Mouse (Mus musculus): ENCODE measurements at regions not wholly inside any gene's neighbourhood (a gene's known extent, or its start where the extent isn't known, plus 50 kb on each side); places are given as distances from the start of the nearest gene placed in this dataset.
A peak's percentile ranks its signal among the peaks of the same experiment; 100 is the strongest.

GRCm38 (mm10) chr13:90559481-90559880 is 345.7 kb downstream of the Atp6ap1l start:
- no peak for DNase-seq (ENCODE audit: low spot score)
- Histone ChIP-seq H3K4me1 (ENCODE audit: control insufficient read depth, insufficient read depth, low read length) (no peaks in the 10 kb centered on the region), H3K36me3 (ENCODE audit: control insufficient read depth, insufficient read depth, low read length) (no peaks in the 10 kb centered on the region), H3K9me3 (ENCODE audit: control insufficient read depth, low read length) (no peaks in the 10 kb centered on the region), H3K4me3 (replicated peaks; ENCODE audit: low read length) (no peak overlapping the region), H3K27ac (replicated peaks; ENCODE audit: low read depth, low read length) (no peak overlapping the region), H3K4me2 (replicated peaks; ENCODE audit: low read depth, low read length, severe bottlenecking) (no peak overlapping the region), H3K27me3 (ENCODE audit: control insufficient read depth, insufficient read depth, low read length) (no peaks in the 10 kb centered on the region), H3K9ac (ENCODE audit: low read depth, low read length, severe bottlenecking) (no peak overlapping the region)
- TF ChIP-seq POLR2A (IDR thresholded peaks at IDR 0.05; ENCODE audit: borderline replicate concordance, extremely low read depth, insufficient read depth, insufficient read length) = no peak
- no peak for ATAC-seq (ENCODE audit: low FRiP score, low read depth)
- WGBS = 88% methylated on average over 2 of the region's 2 CpGs

GRCm38 (mm10) chr13:90551166-90551565 is 354.0 kb downstream of the Atp6ap1l start:
- 79% methylated on average over 2 of the region's 2 CpGs for WGBS

GRCm38 (mm10) chr13:90546288-90547035 is 358.7 kb downstream of the Atp6ap1l start:
- Histone ChIP-seq H3K27me3 (ENCODE audit: control insufficient read depth, insufficient read depth, low read length) (no peaks in the 10 kb centered on the region), H3K9ac (ENCODE audit: low read depth, low read length, severe bottlenecking) (no peak overlapping the region), H3K36me3 (ENCODE audit: control insufficient read depth, insufficient read depth, low read length) (no peaks in the 10 kb centered on the region), H3K27ac (replicated peaks; ENCODE audit: low read depth, low read length) (no peak overlapping the region), H3K9me3 (ENCODE audit: control insufficient read depth, low read length) (no peaks in the 10 kb centered on the region), H3K4me2 (replicated peaks; ENCODE audit: low read depth, low read length, severe bottlenecking) (no peak overlapping the region), H3K4me3 (replicated peaks; ENCODE audit: low read length) (no peak overlapping the region), H3K4me1 (ENCODE audit: control insufficient read depth, insufficient read depth, low read length) (no peaks in the 10 kb centered on the region)
- 35% methylated on average over 1 of the region's 1 CpGs for WGBS
- TF ChIP-seq POLR2A (IDR thresholded peaks at IDR 0.05; ENCODE audit: borderline replicate concordance, extremely low read depth, insufficient read depth, insufficient read length) = no peak
- ATAC-seq (ENCODE audit: low FRiP score, low read depth) (peak; percentile 71), DNase-seq (ENCODE audit: low spot score) (peak; percentile 55)

More at GRCm38 (mm10) chr13:90551166-90551565, 354.0 kb downstream of the Atp6ap1l start:
- H3K4me2 ChIP-seq (replicated peaks; ENCODE audit: low read depth, low read length, severe bottlenecking) = no peak overlapping the region
- no peaks in the 10 kb centered on the region for H3K4me1 ChIP-seq (ENCODE audit: control insufficient read depth, insufficient read depth, low read length)
- no peak for TF ChIP-seq POLR2A (IDR thresholded peaks at IDR 0.05; ENCODE audit: borderline replicate concordance, extremely low read depth, insufficient read depth, insufficient read length)
- no peak for ATAC-seq (ENCODE audit: low FRiP score, low read depth)
- no peaks in the 10 kb centered on the region for H3K27me3 ChIP-seq (ENCODE audit: control insufficient read depth, insufficient read depth, low read length)
- no peaks in the 10 kb centered on the region for H3K36me3 ChIP-seq (ENCODE audit: control insufficient read depth, insufficient read depth, low read length)
- H3K27ac ChIP-seq (replicated peaks; ENCODE audit: low read depth, low read length) = no peak overlapping the region
- no peak overlapping the region for H3K4me3 ChIP-seq (replicated peaks; ENCODE audit: low read length)
- H3K9me3 ChIP-seq (ENCODE audit: control insufficient read depth, low read length) = no peaks in the 10 kb centered on the region
- DNase-seq (ENCODE audit: low spot score) = no peak
- no peak overlapping the region for H3K9ac ChIP-seq (ENCODE audit: low read depth, low read length, severe bottlenecking)

- no peaks in the 10 kb centered on the region for H3K36me3 ChIP-seq (ENCODE audit: control insufficient read depth, insufficient read depth, low read length)
- no peaks in the 10 kb centered on the region for H3K4me1 ChIP-seq (ENCODE audit: control insufficient read depth, insufficient read depth, low read length)
- H3K4me3 ChIP-seq (replicated peaks; ENCODE audit: low read length) = no peak overlapping the region
- DNase-seq (ENCODE audit: low spot score) (no peak), ATAC-seq (ENCODE audit: low FRiP score, low read depth) (no peak)
- H3K27ac ChIP-seq (replicated peaks; ENCODE audit: low read depth, low read length) = no peak overlapping the region
- no peaks in the 10 kb centered on the region for H3K27me3 ChIP-seq (ENCODE audit: control insufficient read depth, insufficient read depth, low read length)
- H3K9me3 ChIP-seq (ENCODE audit: control insufficient read depth, low read length) = no peaks in the 10 kb centered on the region
- no peak overlapping the region for H3K9ac ChIP-seq (ENCODE audit: low read depth, low read length, severe bottlenecking)
- TF ChIP-seq POLR2A (IDR thresholded peaks at IDR 0.05; ENCODE audit: borderline replicate concordance, extremely low read depth, insufficient read depth, insufficient read length) = no peak
- H3K4me2 ChIP-seq (replicated peaks; ENCODE audit: low read depth, low read length, severe bottlenecking) = no peak overlapping the region
These were observed 359.3 kb downstream of the Atp6ap1l start for GRCm38 (mm10) chr13:90545816-90546215.

- H3K4me2 ChIP-seq (replicated peaks; ENCODE audit: low read depth, low read length, severe bottlenecking) = no peak overlapping the region
- H3K9ac ChIP-seq (ENCODE audit: low read depth, low read length, severe bottlenecking) = no peak overlapping the region
- H3K27me3 ChIP-seq (ENCODE audit: control insufficient read depth, insufficient read depth, low read length) = no peaks in the 10 kb centered on the region
- H3K4me3 ChIP-seq (replicated peaks; ENCODE audit: low read length) = no peak overlapping the region
- no peak for ATAC-seq (ENCODE audit: low FRiP score, low read depth)
- TF ChIP-seq POLR2A (IDR thresholded peaks at IDR 0.05; ENCODE audit: borderline replicate concordance, extremely low read depth, insufficient read depth, insufficient read length) = no peak
- no peak for DNase-seq (ENCODE audit: low spot score)
- H3K27ac ChIP-seq (replicated peaks; ENCODE audit: low read depth, low read length) = no peak overlapping the region
- WGBS = 87% methylated on average over 1 of the region's 1 CpGs
- no peaks in the 10 kb centered on the region for H3K4me1 ChIP-seq (ENCODE audit: control insufficient read depth, insufficient read depth, low read length)
- no peaks in the 10 kb centered on the region for H3K36me3 ChIP-seq (ENCODE audit: control insufficient read depth, insufficient read depth, low read length)
- 0 out of 2 replicates have a peak, but pooled peaks cover 4% of the 10 kb centered on the region for H3K9me3 ChIP-seq (ENCODE audit: control insufficient read depth, low read length)
These were observed 367.6 kb downstream of the Atp6ap1l start for GRCm38 (mm10) chr13:90537525-90537924.

Data from limb, embryonic 14.5 days (tissue).